Mouse (Mus musculus) G1E (cell line): ENCODE results near the gene Osr1. TPM values are rescaled to one million over a fixed set of nuclear protein-coding genes. Genes with fewer than 3 reads are reported as not detected.

Experiments
- ATAC-seq: 2 replicates; pipeline ENCODE4 v1.8.0; 2016; ENCODE audit warnings: mild to moderate bottlenecking; ENCODE audit not compliant: insufficient number of reproducible peaks, poor library complexity, low FRiP score, severe bottlenecking; ENCODE audit errors: extremely low read depth
- DNase-seq: peaks from one replicate; pipeline ENCODE4 v3.0.0; 2012; ENCODE audit warnings: low spot score
- H3K27me3 ChIP-seq: 2 replicates; pipeline ENCODE4 v1.6.1; 2012; ENCODE audit warnings: mild to moderate bottlenecking, low read length, inconsistent platforms; ENCODE audit not compliant: insufficient read depth
- H3K36me3 ChIP-seq: replicated peaks from 2 replicates; pipeline ENCODE3; 2012; ENCODE audit warnings: mild to moderate bottlenecking, inconsistent platforms
- H3K4me1 ChIP-seq: 2 replicates; pipeline ENCODE4 v1.6.1; 2012; ENCODE audit warnings: low read depth, low read length, inconsistent platforms, mixed read lengths; ENCODE audit not compliant: insufficient read depth
- H3K4me3 ChIP-seq: 2 replicates; pipeline ENCODE4 v1.5.1; 2012; ENCODE audit warnings: low read depth, mild to moderate bottlenecking, inconsistent platforms, low read length, moderate library complexity, mixed read lengths
- H3K9me3 ChIP-seq: replicated peaks from 2 replicates; pipeline ENCODE4 v1.6.1; 2012; ENCODE audit warnings: inconsistent platforms
- CTCF ChIP-seq: IDR thresholded peaks from 2 replicates; pipeline ENCODE4 v1.5.1; 2012; ENCODE audit warnings: low read depth, low read length, inconsistent platforms, mixed read lengths
- GATA1 ChIP-seq: IDR thresholded peaks from 2 replicates; pipeline ENCODE4 v1.6.1; 2012; ENCODE audit warnings: borderline replicate concordance, low read length, inconsistent platforms, mixed read lengths
- GATA2 ChIP-seq: IDR thresholded peaks from 2 replicates; pipeline ENCODE4 v1.6.1; 2012; ENCODE audit warnings: low read depth, low read length, inconsistent platforms, borderline replicate concordance
- POLR2AphosphoS5 ChIP-seq: IDR thresholded peaks from 2 replicates; pipeline ENCODE4 v1.6.1; 2012; ENCODE audit warnings: low read depth, low read length, inconsistent platforms; ENCODE audit not compliant: insufficient replicate concordance
- TAL1 ChIP-seq: conservative IDR thresholded peaks from 2 replicates; pipeline ENCODE4 v1.6.1; 2012; ENCODE audit warnings: low read depth, low read length, inconsistent platforms, mixed read lengths
- polyA plus RNA-seq: library from polyadenylated mRNA; stranded (reverse); fragments of >175 nt; gene quantifications from 2 replicates; pipeline ENCODE4 v1.2.3, GENCODE M21; 2012
- total RNA-seq, 2 experiments: library from RNA; stranded (forward) in 1 of 2; stranded (reverse) in 1 of 2; fragments of 200-1000 nt in 1 of 2; fragments of >200 nt in 1 of 2; fragmentation: Nextera tagmentation in 1 of 2; gene quantifications; 2 replicates each; pipeline ENCODE4 v1.2.3; 2014 to 2017

The Osr1 gene
- total and polyA plus RNA-seq, 3 experiments, result not detected

- H3K36me3 ChIP-seq, result no peaks in the 10 kb centered on the region
- ATAC-seq, result no peak
- peaks cover 4% of the 10 kb centered on the region; the same call in 1 of the 2 replicates for H3K27me3 ChIP-seq
- H3K4me3 ChIP-seq, result no peak overlapping the region
- H3K4me1 ChIP-seq, result no peaks in the 10 kb centered on the region
- no peak for TF ChIP-seq GATA1
- TF ChIP-seq GATA2, result no peak
- no peak for TF ChIP-seq CTCF
- TF ChIP-seq TAL1, result no peak
- no peak for TF ChIP-seq POLR2AphosphoS5
- peaks cover 8% of the 10 kb centered on the region for H3K9me3 ChIP-seq
- no peak for DNase-seq
Measured at GRCm38 (mm10) chr12:9584366-9585084, 14.6 kb downstream of the Osr1 start.

GRCm38 (mm10) chr12:9585085-9585453, 15.2 kb downstream of the Osr1 start:
- no peak for DNase-seq
- Histone ChIP-seq H3K4me1 (no peaks in the 10 kb centered on the region), H3K27me3 (peaks cover under 1% of the 10 kb centered on the region; the same call in 1 of the 2 replicates), H3K36me3 (no peaks in the 10 kb centered on the region), H3K9me3 (0 out of 2 replicates have a peak, but pooled peaks cover 6% of the 10 kb centered on the region), H3K4me3 (no peak overlapping the region)
- no peak for ATAC-seq
- TF ChIP-seq POLR2AphosphoS5 (no peak), GATA2 (no peak), TAL1 (no peak), CTCF (no peak), GATA1 (no peak)

- Histone ChIP-seq H3K36me3 (no peaks in the 10 kb centered on the region), H3K27me3 (no peaks in the 10 kb centered on the region; the same call in 1 of the 2 replicates), H3K4me1 (no peaks in the 10 kb centered on the region), H3K9me3 (0 out of 2 replicates have a peak, but pooled peaks cover 6% of the 10 kb centered on the region), H3K4me3 (no peak overlapping the region)
- no peak for TF ChIP-seq GATA1
- no peak for TF ChIP-seq CTCF
- no peak for TF ChIP-seq POLR2AphosphoS5
- TF ChIP-seq GATA2, result no peak
- TF ChIP-seq TAL1, result no peak
- ATAC-seq (no peak), DNase-seq (no peak)
Measured at GRCm38 (mm10) chr12:9587732-9588131, 17.8 kb downstream of the Osr1 start.

GRCm38 (mm10) chr12:9589561-9590134, 19.7 kb downstream of the Osr1 start:
- H3K27me3 ChIP-seq, result no peaks in the 10 kb centered on the region; the same call in 1 of the 2 replicates
- DNase-seq, result no peak
- no peak overlapping the region for H3K4me3 ChIP-seq
- TF ChIP-seq POLR2AphosphoS5, result no peak
- TF ChIP-seq TAL1, result no peak
- TF ChIP-seq CTCF, result no peak
- no peak for TF ChIP-seq GATA2
- TF ChIP-seq GATA1, result no peak
- H3K9me3 ChIP-seq, result 0 out of 2 replicates have a peak, but pooled peaks cover 5% of the 10 kb centered on the region
- no peak for ATAC-seq
- H3K36me3 ChIP-seq, result no peaks in the 10 kb centered on the region
- H3K4me1 ChIP-seq, result no peaks in the 10 kb centered on the region

GRCm38 (mm10) chr12:9591141-9591540, 21.2 kb downstream of the Osr1 start:
- Histone ChIP-seq H3K36me3 (no peaks in the 10 kb centered on the region), H3K27me3 (no peaks in the 10 kb centered on the region), H3K4me1 (no peaks in the 10 kb centered on the region), H3K4me3 (no peak overlapping the region), H3K9me3 (0 out of 2 replicates have a peak, but pooled peaks cover 2% of the 10 kb centered on the region)
- ATAC-seq (no peak), DNase-seq (no peak)
- TF ChIP-seq GATA1, result no peak
- TF ChIP-seq CTCF, result no peak
- TF ChIP-seq TAL1, result no peak

- ATAC-seq (no peak), DNase-seq (no peak)
- Histone ChIP-seq H3K4me1 (no peaks in the 10 kb centered on the region), H3K9me3 (no peaks in the 10 kb centered on the region), H3K27me3 (no peaks in the 10 kb centered on the region), H3K4me3 (no peak overlapping the region), H3K36me3 (no peaks in the 10 kb centered on the region)
- TF ChIP-seq TAL1 (no peak), GATA2 (no peak), CTCF (no peak), GATA1 (no peak), POLR2AphosphoS5 (no peak)
Measured at GRCm38 (mm10) chr12:9598219-9598618, 28.3 kb downstream of the Osr1 start.
